17 mouse cellular contexts compared by ENCODE assay signal in the genomic region with DNA sequence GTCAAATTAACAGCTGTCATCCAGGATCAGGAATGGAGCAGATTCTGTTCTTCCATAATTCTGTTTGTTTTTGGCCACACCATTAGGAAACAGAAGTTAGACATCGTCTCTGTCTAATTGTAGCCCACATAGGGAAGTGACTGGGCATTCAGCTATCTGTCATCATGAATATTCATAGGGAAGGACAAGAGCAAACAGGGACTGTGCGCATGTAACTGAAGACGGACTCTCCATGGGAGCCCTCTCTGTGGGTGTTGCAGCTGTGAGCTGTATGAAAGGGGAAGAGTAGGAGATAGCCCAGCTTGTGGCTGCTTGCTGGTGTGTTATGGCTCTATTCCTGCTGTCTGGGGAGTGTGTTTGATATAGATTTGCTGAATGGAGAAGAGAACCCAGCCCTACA.
"Had no signal": no experiment of that assay in that cellular context is flagged by ENCODE, and none has a peak within 500 bp of the region (broad histone marks: within the 10 kb centered on the region; RNA-seq: fewer than 3 reads in every experiment).

No protein-coding gene starts in this region.

- H3K36me3 ChIP-seq: limb, embryonic 10.5 days; limb, embryonic 13.5 days; liver, embryonic 13.5 days; midbrain, embryonic 12.5 days; neural tube, embryonic 13.5 days had no signal

- H3K4me1 ChIP-seq: liver, embryonic 13.5 days had no signal

- H3K9me3 ChIP-seq: limb, embryonic 10.5 days; liver, embryonic 13.5 days had no signal

- DNase-seq: kidney, adult 18-20 months; kidney, postnatal 25 days; layer of hippocampus, adult 9-11 months; liver; liver, embryonic 13.5 days; lung, adult 2 months; lung, postnatal 14 days; thymus, adult 2 months; thymus, postnatal 14 days; thymus, postnatal 4 days had no signal

- H3K4me2 ChIP-seq: limb, embryonic 13.5 days; liver, embryonic 13.5 days; midbrain, embryonic 12.5 days; neural tube, embryonic 13.5 days had no signal

- H3K9ac ChIP-seq: limb, embryonic 13.5 days; liver, embryonic 13.5 days; midbrain, embryonic 12.5 days; neural tube, embryonic 13.5 days had no signal

- H3K27ac ChIP-seq: kidney, postnatal 0 days; layer of hippocampus, adult 2 months; limb, embryonic 10.5 days; limb, embryonic 13.5 days; liver, embryonic 13.5 days; midbrain, embryonic 12.5 days; neural tube, embryonic 13.5 days had no signal

- H3K4me3 ChIP-seq: layer of hippocampus, adult 2 months; limb, embryonic 10.5 days; limb, embryonic 13.5 days; liver, embryonic 13.5 days; midbrain, embryonic 12.5 days; myocyte; neural tube, embryonic 13.5 days had no signal
